Mouse (Mus musculus): ENCODE measurements at regions not wholly inside any gene's neighbourhood (a gene's known extent, or its start where the extent isn't known, plus 50 kb on each side); places are given as distances from the start of the nearest gene placed in this dataset.
"Not testable (repeated sequence)": the region's sequence is repeated elsewhere in the genome, so short reads cannot be mapped to it uniquely, and the experiment has no call there.

- peak; percentile 46 for DNase-seq (ENCODE audit: low spot score)
Observed at GRCm38 (mm10) chr12:15410419-15410818, 406.3 kb downstream of the Trib2 start.

GRCm38 (mm10) chr12:15407577-15407976 lies 409.1 kb downstream of the Trib2 start:
- DNase-seq (ENCODE audit: low spot score) = not testable (repeated sequence)

- DNase-seq (ENCODE audit: low spot score) = no peak
Observed at GRCm38 (mm10) chr12:15392641-15393040, 424.1 kb downstream of the Trib2 start.

- DNase-seq (ENCODE audit: low spot score) = no peak
Observed at GRCm38 (mm10) chr12:15388574-15388973, 428.1 kb downstream of the Trib2 start.

- no peak for DNase-seq (ENCODE audit: low spot score)
Observed at GRCm38 (mm10) chr12:15357808-15358207, 458.9 kb downstream of the Trib2 start.

GRCm38 (mm10) chr12:15320697-15321449 lies 495.8 kb downstream of the Trib2 start:
- no peak for DNase-seq (ENCODE audit: low spot score)

- DNase-seq (ENCODE audit: low spot score) = no peak
Observed at GRCm38 (mm10) chr12:15319647-15320046, 497.1 kb downstream of the Trib2 start.

GRCm38 (mm10) chr12:15294898-15295297 lies 521.8 kb downstream of the Trib2 start:
- no peak for DNase-seq (ENCODE audit: low spot score)

GRCm38 (mm10) chr12:15262165-15262564 lies 554.6 kb downstream of the Trib2 start:
- DNase-seq (ENCODE audit: low spot score) = no peak

GRCm38 (mm10) chr12:15261604-15262003 lies 555.1 kb downstream of the Trib2 start:
- DNase-seq (ENCODE audit: low spot score) = no peak

- no peak for DNase-seq (ENCODE audit: low spot score)
Observed at GRCm38 (mm10) chr12:15260907-15261415, 555.8 kb downstream of the Trib2 start.

GRCm38 (mm10) chr12:15244966-15245365 lies 571.8 kb downstream of the Trib2 start:
- DNase-seq (ENCODE audit: low spot score) = no peak

GRCm38 (mm10) chr12:15222497-15223170 lies 594.1 kb downstream of the Trib2 start:
- no peak for DNase-seq (ENCODE audit: low spot score)

GRCm38 (mm10) chr12:15218504-15218903 lies 598.2 kb downstream of the Trib2 start:
- peak; percentile 16 for DNase-seq (ENCODE audit: low spot score)

- DNase-seq (ENCODE audit: low spot score) = no peak
Observed at GRCm38 (mm10) chr12:15216180-15216579, 600.5 kb downstream of the Trib2 start.

GRCm38 (mm10) chr12:15174411-15175041 lies 642.2 kb downstream of the Trib2 start:
- no peak for DNase-seq (ENCODE audit: low spot score)

- no peak for DNase-seq (ENCODE audit: low spot score)
Observed at GRCm38 (mm10) chr12:15162605-15163004, 654.1 kb downstream of the Trib2 start.

GRCm38 (mm10) chr12:15161864-15162263 lies 654.9 kb downstream of the Trib2 start:
- no peak for DNase-seq (ENCODE audit: low spot score)

GRCm38 (mm10) chr12:15160478-15160998 lies 656.2 kb downstream of the Trib2 start:
- no peak for DNase-seq (ENCODE audit: low spot score)

GRCm38 (mm10) chr12:15146398-15146797 lies 670.3 kb downstream of the Trib2 start:
- DNase-seq (ENCODE audit: low spot score) = no peak

GRCm38 (mm10) chr12:15137039-15137438 lies 679.7 kb downstream of the Trib2 start:
- no peak for DNase-seq (ENCODE audit: low spot score)

GRCm38 (mm10) chr12:15124179-15124578 lies 692.5 kb downstream of the Trib2 start:
- DNase-seq (ENCODE audit: low spot score) = no peak

All from retina, embryonic 14.5 days (tissue).